Mouse (Mus musculus): ENCODE results near the gene Nlgn1.

DNA sequence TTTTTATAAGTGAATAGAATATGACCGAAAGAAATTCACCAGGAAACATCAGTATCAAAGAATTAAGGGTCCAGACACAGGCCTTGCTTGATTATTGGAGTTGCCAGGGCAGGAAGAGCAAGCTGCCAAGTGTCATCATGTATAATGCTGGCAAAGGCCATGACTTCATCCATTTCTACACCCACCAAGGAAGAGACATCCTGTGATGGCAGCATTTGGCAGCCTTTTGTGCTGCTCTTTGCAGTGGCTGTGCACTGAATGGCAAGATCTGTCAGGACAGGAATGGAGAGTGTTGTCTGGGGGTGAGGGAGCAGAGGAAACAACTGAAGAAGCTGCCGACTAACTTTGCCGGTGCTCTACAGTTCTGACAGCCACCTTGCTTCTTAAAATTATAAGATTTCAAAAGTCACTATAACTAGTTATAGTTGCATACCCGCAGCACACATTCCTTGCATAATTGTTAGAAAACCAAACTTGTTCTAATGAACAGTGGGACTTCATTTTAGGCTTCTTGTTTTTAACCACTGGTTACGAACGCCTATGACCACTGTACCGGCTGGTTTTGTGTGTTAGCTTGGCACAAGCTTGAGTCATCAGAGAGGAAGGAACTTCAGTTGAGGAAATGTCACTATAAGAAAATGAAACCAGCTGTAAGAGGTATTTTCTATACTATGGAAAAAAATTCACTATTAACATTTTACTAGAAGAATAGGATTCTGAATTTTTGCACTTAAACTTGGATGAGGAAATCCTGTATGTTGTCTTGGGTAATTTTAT lies 487.4 kb downstream of the Nlgn1 start:
- TF ChIP-seq GATA1 (IDR thresholded peaks at IDR 0.05; ENCODE audit: low read length) (no peak), TAL1 (IDR thresholded peaks at IDR 0.05; ENCODE audit: low read length) (no peak)
